Mouse (Mus musculus) CH12.LX (cell line): ENCODE data around the gene Uvrag. TPM values are rescaled to one million over a fixed set of nuclear protein-coding genes. Genes with fewer than 3 reads are reported as not detected.
A peak's percentile ranks its signal among the peaks of the same experiment; 100 is the strongest.

Experiments
- DNase-seq: peaks from one replicate; pipeline ENCODE4 v3.0.0-alpha.2; 2013; ENCODE audit errors: extremely low read depth
- H3K27ac ChIP-seq: 2 replicates; pipeline ENCODE4 v1.5.1; 2012; ENCODE audit warnings: low read depth, mild to moderate bottlenecking, control low read depth, moderate library complexity; ENCODE audit not compliant: insufficient read depth
- H3K27me3 ChIP-seq: replicated peaks from 2 replicates; pipeline ENCODE3; 2012; ENCODE audit warnings: inconsistent platforms
- H3K36me3 ChIP-seq, 2 experiments: replicated peaks in 1 of 2; 2 replicates each; pipeline versions ENCODE3 to v1.6.1; 2012; ENCODE audit warnings: inconsistent platforms in 1 of 2, low read length in 1 of 2, mild to moderate bottlenecking in 1 of 2, mixed read lengths in 1 of 2, moderate library complexity in 1 of 2; ENCODE audit not compliant: control insufficient read depth in 1 of 2, insufficient read depth in 1 of 2
- H3K4me1 ChIP-seq, 2 experiments: 2 replicates each; pipeline ENCODE4 v1.6.1; 2012; ENCODE audit warnings: inconsistent platforms in 1 of 2, moderate library complexity in 1 of 2; ENCODE audit not compliant: insufficient read depth in 2 of 2, control insufficient read depth in 1 of 2
- H3K4me2 ChIP-seq: 2 replicates; pipeline ENCODE4 v1.6.1; 2012; ENCODE audit warnings: low read depth, mild to moderate bottlenecking, control low read depth; ENCODE audit not compliant: poor library complexity, insufficient read depth, severe bottlenecking
- H3K4me3 ChIP-seq, 3 experiments: fragments of 150-350 bp in 1 of 3; sonication (generic) in 1 of 3; replicated peaks in 1 of 3; 2 replicates each; pipeline versions ENCODE3 to v1.5.1; 2011 to 2012; ENCODE audit warnings: low read depth in 2 of 3, low read length in 2 of 3, mild to moderate bottlenecking in 2 of 3, moderate library complexity in 2 of 3, control low read depth in 1 of 3, improper control_type of control experiment in 1 of 3, inconsistent platforms in 1 of 3, mixed read lengths in 1 of 3; ENCODE audit not compliant: poor library complexity in 1 of 3
- H3K79me2 ChIP-seq: replicated peaks from 2 replicates; pipeline ENCODE4 v1.6.1; 2012; ENCODE audit warnings: mild to moderate bottlenecking, moderate library complexity; ENCODE audit not compliant: control insufficient read depth, poor library complexity, insufficient read depth, severe bottlenecking; ENCODE audit errors: extremely low read depth
- H3K9ac ChIP-seq: 2 replicates; pipeline ENCODE4 v1.6.1; 2012; ENCODE audit warnings: low read depth, mild to moderate bottlenecking, control low read depth, moderate library complexity; ENCODE audit not compliant: insufficient read depth
- H3K9me3 ChIP-seq: replicated peaks from 2 replicates; pipeline ENCODE3; 2012; ENCODE audit warnings: low read length, inconsistent platforms, mixed read lengths
- BHLHE40 ChIP-seq: IDR thresholded peaks from 2 replicates; pipeline ENCODE4 v1.6.1; 2011; ENCODE audit warnings: mild to moderate bottlenecking, low read depth, low read length, improper control_type of control experiment
- CHD1 ChIP-seq: IDR thresholded peaks from 2 replicates; pipeline ENCODE4 v1.6.1; 2012; ENCODE audit warnings: low read depth, low read length, improper control_type of control experiment, inconsistent platforms
- CHD2 ChIP-seq: IDR thresholded peaks from 2 replicates; pipeline ENCODE4 v1.6.1; 2011; ENCODE audit warnings: low read length, improper control_type of control experiment
- CTCF ChIP-seq, 2 experiments: IDR thresholded peaks in 1 of 2; conservative IDR thresholded peaks in 1 of 2; 2 replicates each; pipeline ENCODE4 v1.5.1; 2011 to 2012; ENCODE audit warnings: low read depth in 2 of 2, low read length in 2 of 2, improper control_type of control experiment in 1 of 2, inconsistent platforms in 1 of 2, mild to moderate bottlenecking in 1 of 2, moderate library complexity in 1 of 2
- ELF1 ChIP-seq: IDR thresholded peaks from 2 replicates; pipeline ENCODE4 v1.6.1; 2014; ENCODE audit warnings: low read depth, mild to moderate bottlenecking, inconsistent platforms, low read length, improper control_type of control experiment
- EP300 ChIP-seq: IDR thresholded peaks from 2 replicates; pipeline ENCODE4 v1.6.1; 2011; ENCODE audit warnings: low read length, improper control_type of control experiment
- ETS1 ChIP-seq: conservative IDR thresholded peaks from 2 replicates; pipeline ENCODE4 v1.6.1; 2012; ENCODE audit warnings: low read depth, mild to moderate bottlenecking, inconsistent platforms, low read length, improper control_type of control experiment, moderate library complexity
- GABPA ChIP-seq: IDR thresholded peaks from 2 replicates; pipeline ENCODE4 v1.6.1; 2012; ENCODE audit warnings: low read depth, low read length, improper control_type of control experiment, inconsistent platforms; ENCODE audit not compliant: insufficient replicate concordance
- HCFC1 ChIP-seq: IDR thresholded peaks from 2 replicates; pipeline ENCODE4 v1.6.1; 2012; ENCODE audit warnings: low read depth, mild to moderate bottlenecking, inconsistent platforms, low read length, improper control_type of control experiment
- IRF4 ChIP-seq: IDR thresholded peaks from 2 replicates; pipeline ENCODE4 v1.6.1; 2014; ENCODE audit warnings: low read depth, mild to moderate bottlenecking, inconsistent platforms, low read length, improper control_type of control experiment
- JUN ChIP-seq: IDR thresholded peaks from 2 replicates; pipeline ENCODE4 v1.6.1; 2011; ENCODE audit warnings: low read depth, mild to moderate bottlenecking, low read length, improper control_type of control experiment, moderate library complexity; ENCODE audit not compliant: insufficient read depth
- JUND ChIP-seq: conservative IDR thresholded peaks from 2 replicates; pipeline ENCODE4 v1.6.1; 2011; ENCODE audit warnings: low read depth, low read length, improper control_type of control experiment
- KAT2A ChIP-seq: IDR thresholded peaks from 2 replicates; pipeline ENCODE4 v1.6.1; 2012; ENCODE audit warnings: low read length, improper control_type of control experiment, inconsistent platforms; ENCODE audit not compliant: insufficient replicate concordance
- MAFK ChIP-seq: IDR thresholded peaks from 2 replicates; pipeline ENCODE4 v1.6.1; 2011; ENCODE audit warnings: low read length, improper control_type of control experiment; ENCODE audit not compliant: insufficient replicate concordance
- MAX ChIP-seq: IDR thresholded peaks from 2 replicates; pipeline ENCODE4 v1.6.1; 2011; ENCODE audit warnings: low read length, improper control_type of control experiment
- MEF2A ChIP-seq: IDR thresholded peaks from 2 replicates; pipeline ENCODE4 v1.6.1; 2014; ENCODE audit warnings: low read depth, mild to moderate bottlenecking, inconsistent platforms, low read length, improper control_type of control experiment, borderline replicate concordance
- MXI1 ChIP-seq: IDR thresholded peaks from 2 replicates; pipeline ENCODE4 v1.6.1; 2011; ENCODE audit warnings: mild to moderate bottlenecking, low read depth, low read length, improper control_type of control experiment
- NELFE ChIP-seq: IDR thresholded peaks from 2 replicates; pipeline ENCODE4 v1.6.1; 2011; ENCODE audit warnings: low read depth, low read length, improper control_type of control experiment
- NRF1 ChIP-seq: IDR thresholded peaks from 2 replicates; pipeline ENCODE4 v1.6.1; 2014; ENCODE audit warnings: low read depth, mild to moderate bottlenecking, inconsistent platforms, low read length, improper control_type of control experiment, moderate library complexity
- PAX5 ChIP-seq: IDR thresholded peaks from 2 replicates; pipeline ENCODE4 v1.6.1; 2012; ENCODE audit warnings: low read length, inconsistent platforms, mixed read lengths
- POLR2A ChIP-seq: IDR thresholded peaks from 2 replicates; pipeline ENCODE4 v1.6.1; 2011; ENCODE audit warnings: low read depth, mild to moderate bottlenecking, improper control_type of control experiment, low read length
- POLR2AphosphoS2 ChIP-seq: IDR thresholded peaks from 2 replicates; pipeline ENCODE4 v1.6.1; 2011; ENCODE audit warnings: low read depth, low read length, improper control_type of control experiment
- RAD21 ChIP-seq: IDR thresholded peaks from 2 replicates; pipeline ENCODE4 v1.6.1; 2011; ENCODE audit warnings: low read depth, mild to moderate bottlenecking, low read length, improper control_type of control experiment, moderate library complexity
- RCOR1 ChIP-seq: conservative IDR thresholded peaks from 2 replicates; pipeline ENCODE4 v1.6.1; 2012; ENCODE audit warnings: low read depth, mild to moderate bottlenecking, inconsistent platforms, low read length, improper control_type of control experiment
- SIN3A ChIP-seq: IDR thresholded peaks from 2 replicates; pipeline ENCODE4 v1.6.1; 2012; ENCODE audit warnings: low read length, improper control_type of control experiment, inconsistent platforms
- TCF12 ChIP-seq: IDR thresholded peaks from 2 replicates; pipeline ENCODE4 v1.6.1; 2014; ENCODE audit warnings: low read depth, mild to moderate bottlenecking, inconsistent platforms, low read length, improper control_type of control experiment
- UBTF ChIP-seq: IDR thresholded peaks from 2 replicates; pipeline ENCODE4 v1.6.1; 2012; ENCODE audit warnings: low read depth, mild to moderate bottlenecking, inconsistent platforms, low read length, improper control_type of control experiment, moderate library complexity
- USF1 ChIP-seq: IDR thresholded peaks from 2 replicates; pipeline ENCODE4 v1.6.1; 2014; ENCODE audit warnings: low read depth, mild to moderate bottlenecking, inconsistent platforms, low read length, improper control_type of control experiment
- USF2 ChIP-seq: conservative IDR thresholded peaks from 2 replicates; pipeline ENCODE4 v1.6.1; 2011; ENCODE audit warnings: low read depth, low read length, improper control_type of control experiment
- ZC3H11A ChIP-seq: IDR thresholded peaks from 2 replicates; pipeline ENCODE4 v1.6.1; 2012; ENCODE audit warnings: low read depth, mild to moderate bottlenecking, inconsistent platforms, low read length, improper control_type of control experiment
- ZKSCAN1 ChIP-seq: IDR thresholded peaks from 2 replicates; pipeline ENCODE4 v1.6.1; 2012; ENCODE audit warnings: low read depth, inconsistent platforms, low read length, improper control_type of control experiment, borderline replicate concordance
- ZMIZ1 ChIP-seq: IDR thresholded peaks from 2 replicates; pipeline ENCODE4 v1.6.1; 2012; ENCODE audit warnings: low read depth, mild to moderate bottlenecking, inconsistent platforms, low read length, improper control_type of control experiment
- dilution Hi-C: fragments of 300-500 bp; cut with MboI; formaldehyde crosslinking; loops from 2 replicates; pipeline ENCODE4 v1.14.3; 2020; ENCODE audit warnings: low sequenced_read_pairs; ENCODE audit not compliant: extremely low pct_unique_long_range_greater_than_20kb, extremely low pct_ligation_motif_present
- in situ Hi-C: fragments of 300-500 bp; cut with MboI; formaldehyde crosslinking; loops from 3 replicates; pipeline ENCODE4 v1.14.3; 2019; ENCODE audit warnings: low sequenced_read_pairs, low pct_ligation_motif_present, low pct_unique_long_range_greater_than_20kb, mixed read lengths
- polyA plus RNA-seq: library from polyadenylated mRNA; unstranded; fragments of >175 nt; gene quantifications from 2 replicates; pipeline ENCODE4 v1.2.1, GENCODE M21; 2012; ENCODE audit warnings: low read depth; ENCODE audit not compliant: insufficient read length
- total RNA-seq, 2 experiments: library from RNA; depleted of rRNA; stranded (reverse); fragments of 300-350 nt in 1 of 2; fragments of >200 nt in 1 of 2; gene quantifications; 2 replicates each; pipeline ENCODE4 v1.2.3; 2012 to 2014

The Uvrag gene
- total and polyA plus RNA-seq, 3 experiments: 20.6 to 47.4 (median 37.5) TPM

GRCm38 (mm10) chr7:99152756-99153155 is 11.8 kb upstream of the Uvrag start:
- Histone ChIP-seq H3K27me3 (no peaks in the 10 kb centered on the region), H3K79me2 (no peaks in the 10 kb centered on the region), H3K4me2 (no peak overlapping the region), H3K9ac (no peak overlapping the region), H3K9me3 (no peaks in the 10 kb centered on the region), H3K4me3 (no peak overlapping the region), H3K27ac (no peak overlapping the region), H3K4me1 (peaks cover 12 to 61% of the 10 kb centered on the region in 2 experiments), H3K36me3 (no peaks in the 10 kb centered on the region)
- DNase-seq: no peak
- dilution Hi-C loops: no loop called here
- TF ChIP-seq KAT2A (no peak), EP300 (no peak), ELF1 (no peak), NELFE (no peak), MXI1 (no peak), CHD2 (no peak), JUND (no peak), ETS1 (no peak), USF2 (no peak), ZC3H11A (no peak), CTCF (conservative IDR thresholded peaks at IDR 0.05 in 1 of 2, IDR thresholded peaks at IDR 0.05 in 1 of 2; ENCODE audit: low read depth in 2 of 2, low read length in 2 of 2) (no peak), BHLHE40 (no peak), TCF12 (no peak)
- in situ Hi-C loops: no loop called here

GRCm38 (mm10) chr7:99151342-99151741 is 10.4 kb upstream of the Uvrag start:
- dilution Hi-C loops: no loop called here
- in situ Hi-C loops: no loop called here
- H3K4me3 ChIP-seq: no peak overlapping the region
- H3K79me2 ChIP-seq: no peaks in the 10 kb centered on the region
- no peak overlapping the region for H3K9ac ChIP-seq
- no peaks in the 10 kb centered on the region for H3K36me3 ChIP-seq
- DNase-seq: peak; percentile 99
- H3K9me3 ChIP-seq: no peaks in the 10 kb centered on the region
- H3K27me3 ChIP-seq: no peaks in the 10 kb centered on the region
- H3K4me2 ChIP-seq: no peak overlapping the region
- no peak overlapping the region for H3K27ac ChIP-seq
- H3K4me1 ChIP-seq: peaks cover 22 to 74% of the 10 kb centered on the region in 2 experiments
- TF ChIP-seq CHD1 (no peak), ELF1 (peak; percentile 42; the same call in 1 of the 2 replicates), CHD2 (no peak), MEF2A (peak; percentile 68; the same call in 1 of the 2 replicates), KAT2A (no peak), HCFC1 (peak; percentile 53; the same call in 1 of the 2 replicates), TCF12 (peak; percentile 73), EP300 (no peak), NELFE (peak; percentile 94; the same call in 1 of the 2 replicates), MAX (no peak), MXI1 (no peak), POLR2A (peak; percentile 41; the same call in 1 of the 2 replicates), ZMIZ1 (no peak), RAD21 (peak; percentile 91), ETS1 (no peak), PAX5 (no peak), RCOR1 (no peak), BHLHE40 (peak; percentile 51), ZC3H11A (peak; percentile 90), USF2 (no peak), USF1 (no peak), UBTF (no peak), GABPA (no peak), POLR2AphosphoS2 (no peak), JUN (no peak), IRF4 (peak; percentile 80), MAFK (no peak), SIN3A (peak; percentile 68; the same call in 1 of the 2 replicates), NRF1 (peak; percentile 15; the same call in 1 of the 2 replicates), ZKSCAN1 (no peak)
